ENCODE assay signal across 17 mouse cellular contexts in the genomic region with DNA sequence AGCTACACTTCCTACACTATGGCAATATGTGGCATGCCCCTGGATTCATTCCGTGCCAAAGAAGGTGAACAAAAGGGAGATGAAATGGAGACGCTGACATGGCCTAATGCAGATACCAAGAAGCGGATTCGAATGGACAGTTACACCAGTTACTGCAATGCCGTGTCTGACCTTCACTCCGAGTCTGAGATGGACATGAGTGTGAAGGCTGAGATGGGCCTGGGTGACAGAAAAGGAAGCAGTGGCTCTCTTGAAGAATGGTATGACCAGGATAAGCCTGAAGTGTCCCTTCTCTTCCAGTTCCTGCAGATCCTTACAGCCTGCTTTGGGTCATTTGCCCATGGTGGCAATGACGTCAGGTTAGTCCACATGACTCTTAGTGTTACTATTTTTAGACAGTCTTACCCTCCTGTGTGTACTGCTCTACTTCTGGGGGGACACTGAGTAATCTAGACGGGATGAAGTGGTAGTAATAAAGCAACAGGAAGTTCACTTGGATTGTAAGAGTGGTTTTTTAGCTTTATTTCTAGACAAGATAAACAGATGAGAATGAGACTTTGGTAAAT. TPM values are rescaled to one million over a fixed set of nuclear protein-coding genes. Genes with fewer than 3 reads are reported as not detected.
DNase-seq lines count a peak whose midpoint lies in the region; ATAC-seq lines count a peak whose summit lies in the region.
"Had no signal": no experiment of that assay in that cellular context is flagged by ENCODE, and none has a peak within 500 bp of the region (broad histone marks: within the 10 kb centered on the region; RNA-seq: fewer than 3 reads in every experiment).

No protein-coding gene starts in this region.

- peak overlapping the region; percentile 34 for H3K4me3 ChIP-seq in erythroblast, embryonic 14.5 days (replicated peaks)
- no peak overlapping the region for H3K4me3 ChIP-seq in liver, embryonic 12.5 days
- H3K4me3 ChIP-seq in liver, embryonic 11.5 days (ENCODE audit: low read depth, low read length): no peak overlapping the region
- H3K4me3 ChIP-seq in heart, embryonic 12.5 days: no peak overlapping the region; the same call in 1 of the 2 replicates
- no peak overlapping the region for H3K4me3 ChIP-seq in liver, embryonic 15.5 days (replicated peaks)
- no peak overlapping the region for H3K4me3 ChIP-seq in midbrain, embryonic 10.5 days
- H3K4me3 ChIP-seq: left cerebral cortex, adult 2 months; lung, embryonic 15.5 days; neural tube, embryonic 15.5 days had no signal

- peak overlapping the region; percentile 43 for H3K4me2 ChIP-seq in liver, embryonic 12.5 days
- H3K4me2 ChIP-seq in liver, embryonic 11.5 days: no peak overlapping the region
- H3K4me2 ChIP-seq in heart, embryonic 12.5 days: peak overlapping the region; percentile 22
- H3K4me2 ChIP-seq in liver, embryonic 15.5 days: peak overlapping the region; percentile 3; the same call in 1 of the 2 replicates
- H3K4me2 ChIP-seq: lung, embryonic 15.5 days; neural tube, embryonic 15.5 days had no signal

- no peak overlapping the region for H3K9ac ChIP-seq in liver, embryonic 12.5 days
- H3K9ac ChIP-seq in liver, embryonic 11.5 days (ENCODE audit: low read depth, low read length): no peak overlapping the region
- H3K9ac ChIP-seq in heart, embryonic 12.5 days: 0 out of 2 replicates have a peak overlapping the region, but pooled peaks have one; percentile 27
- H3K9ac ChIP-seq in liver, embryonic 15.5 days: no peak overlapping the region
- H3K9ac ChIP-seq: lung, embryonic 15.5 days; neural tube, embryonic 15.5 days had no signal

- no peaks in the 10 kb centered on the region for H3K27me3 ChIP-seq in erythroblast, embryonic 14.5 days (ENCODE audit: control insufficient read depth)
- no peaks in the 10 kb centered on the region for H3K27me3 ChIP-seq in liver, embryonic 12.5 days (replicated peaks)
- no peaks in the 10 kb centered on the region for H3K27me3 ChIP-seq in liver, embryonic 11.5 days (replicated peaks; ENCODE audit: control insufficient read depth, insufficient read depth, low read length)
- H3K27me3 ChIP-seq in heart, embryonic 12.5 days (replicated peaks): no peaks in the 10 kb centered on the region
- H3K27me3 ChIP-seq in liver, embryonic 15.5 days: no peaks in the 10 kb centered on the region
- no peaks in the 10 kb centered on the region for H3K27me3 ChIP-seq in midbrain, embryonic 10.5 days (ENCODE audit: low read depth, poor library complexity, severe bottlenecking)
- H3K27me3 ChIP-seq: lung, embryonic 15.5 days; neural tube, embryonic 15.5 days had no signal

- no peak for DNase-seq in liver, embryonic 11.5 days (ENCODE audit: low spot score)
- DNase-seq in left cerebral cortex, postnatal 14 days (ENCODE audit: low spot score in 2 of 2): no peak
- no peak for DNase-seq in midbrain, embryonic 10.5 days (ENCODE audit: low spot score)
- DNase-seq: cerebellum, postnatal 14 days; kidney, adult 18-20 months; kidney, postnatal 10 days; thymus, postnatal 36 days had no signal

- H3K27ac ChIP-seq in liver, embryonic 12.5 days: peak overlapping the region; percentile 84; the same call in 1 of the 2 replicates
- H3K27ac ChIP-seq in liver, embryonic 11.5 days (ENCODE audit: low read depth, low read length): no peak overlapping the region
- H3K27ac ChIP-seq in heart, embryonic 12.5 days (ENCODE audit: poor library complexity, severe bottlenecking): peak overlapping the region; percentile 61
- H3K27ac ChIP-seq in liver, embryonic 15.5 days (replicated peaks): peak overlapping the region; percentile 75; the same call in 1 of the 2 replicates
- H3K27ac ChIP-seq in midbrain, embryonic 10.5 days (replicated peaks): no peak overlapping the region
- H3K27ac ChIP-seq: left cerebral cortex, adult 2 months; lung, embryonic 15.5 days; neural tube, embryonic 15.5 days had no signal

- intact Hi-C loops in left cerebral cortex, postnatal 14 days (cut with DNase I): no loop called here

- H3K9me3 ChIP-seq in erythroblast, embryonic 14.5 days (ENCODE audit: control insufficient read depth, low read length): no peaks in the 10 kb centered on the region
- H3K9me3 ChIP-seq in liver, embryonic 12.5 days (replicated peaks): no peaks in the 10 kb centered on the region
- no peaks in the 10 kb centered on the region for H3K9me3 ChIP-seq in liver, embryonic 11.5 days (ENCODE audit: control insufficient read depth, low read length)
- no peaks in the 10 kb centered on the region for H3K9me3 ChIP-seq in heart, embryonic 12.5 days (replicated peaks)
- no peaks in the 10 kb centered on the region for H3K9me3 ChIP-seq in liver, embryonic 15.5 days (replicated peaks)
- H3K9me3 ChIP-seq in midbrain, embryonic 10.5 days (replicated peaks): no peaks in the 10 kb centered on the region
- H3K9me3 ChIP-seq: lung, embryonic 15.5 days; neural tube, embryonic 15.5 days had no signal

- peaks cover 97% of the 10 kb centered on the region for H3K4me1 ChIP-seq in erythroblast, embryonic 14.5 days (ENCODE audit: control insufficient read depth)
- peaks cover 91% of the 10 kb centered on the region for H3K4me1 ChIP-seq in liver, embryonic 12.5 days
- H3K4me1 ChIP-seq in liver, embryonic 11.5 days (replicated peaks; ENCODE audit: control insufficient read depth, insufficient read depth, low read length): no peaks in the 10 kb centered on the region; the same call in 1 of the 2 replicates
- peaks cover 30% of the 10 kb centered on the region for H3K4me1 ChIP-seq in heart, embryonic 12.5 days (replicated peaks)
- H3K4me1 ChIP-seq in liver, embryonic 15.5 days (replicated peaks): peaks cover 84% of the 10 kb centered on the region
- H3K4me1 ChIP-seq in midbrain, embryonic 10.5 days: no peaks in the 10 kb centered on the region
- H3K4me1 ChIP-seq: lung, embryonic 15.5 days; neural tube, embryonic 15.5 days had no signal

- peaks cover 100% of the 10 kb centered on the region for H3K36me3 ChIP-seq in erythroblast, embryonic 14.5 days (ENCODE audit: control insufficient read depth)
- H3K36me3 ChIP-seq in liver, embryonic 12.5 days: peaks cover 100% of the 10 kb centered on the region
- peaks cover 55% of the 10 kb centered on the region for H3K36me3 ChIP-seq in liver, embryonic 11.5 days (ENCODE audit: control insufficient read depth, insufficient read depth, low read length)
- H3K36me3 ChIP-seq in heart, embryonic 12.5 days: peaks cover 90% of the 10 kb centered on the region
- peaks cover 100% of the 10 kb centered on the region for H3K36me3 ChIP-seq in liver, embryonic 15.5 days (replicated peaks)
- peaks cover 94% of the 10 kb centered on the region for H3K36me3 ChIP-seq in midbrain, embryonic 10.5 days

- ATAC-seq in erythroblast, adult 5-6 weeks (replicated peaks; ENCODE audit: low FRiP score, poor library complexity, severe bottlenecking): no peak
- no peak for ATAC-seq in liver, embryonic 12.5 days
- ATAC-seq in liver, embryonic 11.5 days (replicated peaks; ENCODE audit: low FRiP score): no peak
- ATAC-seq in heart, embryonic 12.5 days (ENCODE audit: insufficient number of reproducible peaks, low FRiP score): peak; percentile 51; the same call in 1 of the 2 replicates
- no peak for ATAC-seq in liver, embryonic 15.5 days (ENCODE audit: insufficient read depth)
- ATAC-seq: forebrain, embryonic 14.5 days; hindbrain, embryonic 16.5 days had no signal

- 82% methylated on average over 8 of the region's 8 CpGs for whole genome bisulfite sequencing in liver, embryonic 12.5 days (ENCODE audit: insufficient replicate concordance)
- WGBS in liver, embryonic 11.5 days: 85% methylated on average over 8 of the region's 8 CpGs
- WGBS in heart, embryonic 12.5 days: 69% methylated on average over 8 of the region's 8 CpGs
- WGBS in liver, embryonic 15.5 days (ENCODE audit: insufficient replicate concordance): 84% methylated on average over 8 of the region's 8 CpGs
- WGBS in midbrain, embryonic 10.5 days: 95% methylated on average over 8 of the region's 8 CpGs

RNA-seq across cellular contexts. Expression of gene Slc20a1, which starts 9.7 kb away (rescaled TPM):
- polyA plus RNA-seq in erythroblast, embryonic 14.5 days (2012): 13.6 and 18.4 TPM in 2 replicates
- total RNA-seq in erythroblast, adult 5-6 weeks (2015; ENCODE audit: low replicate concordance): 40.5 and 44.1 TPM in 2 replicates
- 240 and 313 TPM in 2 replicates for total RNA-seq in erythroblast, adult 5-6 weeks (2017; ENCODE audit: low replicate concordance)
- polyA plus RNA-seq in liver, embryonic 12.5 days (2016; fragmentation: Nextera tagmentation; extraction: Ambion mirVana): 76.2 and 78.4 TPM in 2 replicates
- polyA plus RNA-seq in liver, embryonic 11.5 days (2014; fragmentation: Nextera tagmentation; extraction: Ambion mirVana): 69.5 and 71.8 TPM in 2 replicates
- 45.8 and 47.5 TPM in 2 replicates for polyA plus RNA-seq in heart, embryonic 12.5 days (2016; fragmentation: Nextera tagmentation; extraction: Ambion mirVana)
- 42.8 and 48.3 TPM in 2 replicates for polyA plus RNA-seq in liver, embryonic 15.5 days (2015; fragmentation: Nextera tagmentation; extraction: Ambion mirVana)
- 100 to 1,000 TPM; 127 to 130 TPM for total RNA-seq in left cerebral cortex, postnatal 14 days (2021)
- polyA plus RNA-seq in midbrain, embryonic 10.5 days (2016; fragmentation: Nextera tagmentation; extraction: Ambion mirVana): 53.7 and 55.6 TPM in 2 replicates

Comparison
In these comparisons a context has a peak if more than half of its experiments do, and no peak if none do; other contexts are left out.
1. H3K27ac ChIP-seq: peak in liver, embryonic 12.5 days (single experiment), heart, embryonic 12.5 days (single experiment) and liver, embryonic 15.5 days (single experiment); none in liver, embryonic 11.5 days (single experiment) and midbrain, embryonic 10.5 days (single experiment).